Mouse (Mus musculus) cerebellum, adult 2 months (tissue): ENCODE measurements around the gene Tgoln1. TPM values are rescaled to one million over a fixed set of nuclear protein-coding genes. Genes with fewer than 3 reads are reported as not detected.
A peak's percentile ranks its signal among the peaks of the same experiment; 100 is the strongest.

ENCODE experiments used
- DNase-seq, 2 experiments: peaks; one replicate each; pipeline ENCODE4 v3.0.0; 2021
- H3K27ac ChIP-seq: fragments of 200-500 bp; 2 replicates; pipeline ENCODE4 v1.5.1; 2012; ENCODE audit warnings: low read length, control low read depth, inconsistent platforms; ENCODE audit not compliant: insufficient read depth
- H3K27me3 ChIP-seq: fragments of 200-500 bp; 2 replicates; pipeline ENCODE4 v1.6.1; 2012; ENCODE audit warnings: inconsistent platforms, mild to moderate bottlenecking, low read length, moderate library complexity; ENCODE audit not compliant: control insufficient read depth, insufficient read depth
- H3K4me1 ChIP-seq: fragments of 200-500 bp; 2 replicates; pipeline ENCODE4 v1.6.1; 2011; ENCODE audit warnings: low read length; ENCODE audit not compliant: control insufficient read depth, insufficient read depth
- H3K4me3 ChIP-seq: fragments of 200-500 bp; replicated peaks from 2 replicates; pipeline ENCODE3; 2011; ENCODE audit warnings: mild to moderate bottlenecking, low read depth, low read length, control low read depth; ENCODE audit not compliant: insufficient read depth
- CTCF ChIP-seq: fragments of 200-500 bp; IDR thresholded peaks from 2 replicates; pipeline ENCODE4 v1.5.1; 2011; ENCODE audit warnings: low read depth, mild to moderate bottlenecking, control low read depth, low read length, moderate library complexity, borderline replicate concordance; ENCODE audit not compliant: insufficient read depth
- POLR2A ChIP-seq: fragments of 200-500 bp; IDR thresholded peaks from 2 replicates; pipeline ENCODE4 v1.6.1; 2011; ENCODE audit warnings: low read length, control low read depth, borderline replicate concordance; ENCODE audit not compliant: insufficient read depth
- WGBS: fragments of 180-500 bp; shearing (Covaris S2); methylation state at CpG from one replicate; pipeline ENCODE4 v1.1.7; 2018; 5-methylcytosine and 5-hydroxymethylcytosine counted together
- polyA plus RNA-seq: library from polyadenylated mRNA; depleted of rRNA; stranded (reverse); fragments of >200 nt; gene quantifications from 2 replicates; pipeline ENCODE4 v1.2.3, GENCODE M21; 2012

Tgoln1 gene
- polyA plus RNA-seq, 1 experiment = 96.8 TPM

DNA sequence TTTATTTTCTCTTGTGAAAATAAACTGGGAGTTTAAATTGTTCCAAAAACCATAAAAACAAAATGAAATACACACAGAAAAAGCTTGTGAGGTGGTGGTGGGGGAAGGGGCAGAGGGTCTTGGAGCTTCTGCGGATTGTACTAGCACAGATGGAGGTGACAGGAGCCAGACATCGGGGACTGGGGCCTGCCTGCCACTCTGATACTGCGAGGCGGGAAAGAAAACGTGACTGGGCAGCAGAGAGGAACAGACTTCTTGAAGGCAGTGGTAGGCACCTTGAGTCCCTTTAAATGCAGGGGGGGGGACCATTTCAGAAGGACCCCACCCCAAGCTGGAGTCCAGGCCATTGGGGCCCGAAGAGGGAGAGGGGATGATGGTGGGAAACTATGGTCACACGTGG is 9.6 kb upstream of the Tgoln1 start:
- no peak for TF ChIP-seq CTCF
- no peak for TF ChIP-seq POLR2A
- Histone ChIP-seq H3K4me3 (no peak overlapping the region), H3K27ac (no peak overlapping the region), H3K4me1 (peaks cover 10% of the 10 kb centered on the region), H3K27me3 (no peaks in the 10 kb centered on the region)
- 39% methylated on average over 7 of the region's 7 CpGs for WGBS
- DNase-seq = no peak

DNA sequence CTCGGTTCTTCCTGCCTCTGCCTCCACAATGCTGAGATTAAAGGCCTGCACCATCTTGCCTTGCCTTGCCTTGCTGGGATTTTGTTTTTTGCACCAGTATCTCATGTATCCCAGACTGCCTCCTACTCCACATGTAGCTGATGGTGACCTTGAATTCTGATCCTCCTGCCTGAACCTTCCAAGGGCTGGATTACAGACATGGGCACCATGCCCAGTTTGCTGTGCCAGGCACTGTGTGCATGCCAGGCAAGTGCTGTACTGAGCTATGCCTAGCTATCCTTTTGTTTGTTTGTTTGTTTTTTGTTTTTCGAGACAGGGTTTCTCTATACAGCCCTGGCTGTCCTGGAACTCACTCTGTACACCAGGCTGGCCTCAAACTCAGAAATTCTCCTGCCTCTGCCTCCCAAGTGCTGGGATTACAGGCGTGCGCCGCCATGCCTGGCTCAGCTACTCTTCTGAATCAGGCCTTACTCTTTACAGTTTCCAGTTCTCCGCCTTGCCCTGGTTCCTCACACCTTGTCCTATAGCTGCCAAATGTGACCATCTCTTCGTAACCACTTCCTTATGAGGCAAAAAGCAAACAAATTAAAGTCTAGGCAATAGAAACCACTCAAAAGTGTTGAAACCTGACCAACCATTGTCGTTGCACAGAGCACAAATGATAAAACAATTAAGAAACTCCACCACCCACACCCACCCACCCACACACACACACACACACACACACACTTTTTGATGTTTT is 7.0 kb upstream of the Tgoln1 start:
- TF ChIP-seq CTCF (no peak), POLR2A (no peak)
- Histone ChIP-seq H3K27me3 (no peaks in the 10 kb centered on the region), H3K4me1 (no peaks in the 10 kb centered on the region; the same call in 1 of the 2 replicates), H3K27ac (no peak overlapping the region), H3K4me3 (no peak overlapping the region)
- WGBS = 86% methylated on average over 8 of the region's 8 CpGs
- DNase-seq = no peak

- no peaks in the 10 kb centered on the region; the same call in 1 of the 2 replicates for H3K4me1 ChIP-seq
- DNase-seq = no peak
- H3K27ac ChIP-seq = no peak overlapping the region
- H3K27me3 ChIP-seq = no peaks in the 10 kb centered on the region
- no peak for TF ChIP-seq CTCF
- no peak for TF ChIP-seq POLR2A
- no peak overlapping the region for H3K4me3 ChIP-seq
- 39% methylated on average over 3 of the region's 3 CpGs for WGBS
Observed at GRCm38 (mm10) chr6:72622917-72623316, 6.1 kb upstream of the Tgoln1 start.

GRCm38 (mm10) chr6:72620920-72621319 is 4.1 kb upstream of the Tgoln1 start:
- H3K4me3 ChIP-seq = no peak overlapping the region
- 86% methylated on average over 5 of the region's 5 CpGs for WGBS
- no peaks in the 10 kb centered on the region for H3K4me1 ChIP-seq
- TF ChIP-seq POLR2A (no peak), CTCF (no peak)
- no peak overlapping the region for H3K27ac ChIP-seq
- no peak for DNase-seq
- no peaks in the 10 kb centered on the region for H3K27me3 ChIP-seq

GRCm38 (mm10) chr6:72619734-72620532 is 3.1 kb upstream of the Tgoln1 start:
- TF ChIP-seq CTCF (no peak), POLR2A (no peak)
- no peak for DNase-seq
- no peaks in the 10 kb centered on the region for H3K27me3 ChIP-seq
- peaks cover 3% of the 10 kb centered on the region; the same call in 1 of the 2 replicates for H3K4me1 ChIP-seq
- H3K4me3 ChIP-seq = no peak overlapping the region
- WGBS = 63% methylated on average over 12 of the region's 12 CpGs
- no peak overlapping the region for H3K27ac ChIP-seq

DNA sequence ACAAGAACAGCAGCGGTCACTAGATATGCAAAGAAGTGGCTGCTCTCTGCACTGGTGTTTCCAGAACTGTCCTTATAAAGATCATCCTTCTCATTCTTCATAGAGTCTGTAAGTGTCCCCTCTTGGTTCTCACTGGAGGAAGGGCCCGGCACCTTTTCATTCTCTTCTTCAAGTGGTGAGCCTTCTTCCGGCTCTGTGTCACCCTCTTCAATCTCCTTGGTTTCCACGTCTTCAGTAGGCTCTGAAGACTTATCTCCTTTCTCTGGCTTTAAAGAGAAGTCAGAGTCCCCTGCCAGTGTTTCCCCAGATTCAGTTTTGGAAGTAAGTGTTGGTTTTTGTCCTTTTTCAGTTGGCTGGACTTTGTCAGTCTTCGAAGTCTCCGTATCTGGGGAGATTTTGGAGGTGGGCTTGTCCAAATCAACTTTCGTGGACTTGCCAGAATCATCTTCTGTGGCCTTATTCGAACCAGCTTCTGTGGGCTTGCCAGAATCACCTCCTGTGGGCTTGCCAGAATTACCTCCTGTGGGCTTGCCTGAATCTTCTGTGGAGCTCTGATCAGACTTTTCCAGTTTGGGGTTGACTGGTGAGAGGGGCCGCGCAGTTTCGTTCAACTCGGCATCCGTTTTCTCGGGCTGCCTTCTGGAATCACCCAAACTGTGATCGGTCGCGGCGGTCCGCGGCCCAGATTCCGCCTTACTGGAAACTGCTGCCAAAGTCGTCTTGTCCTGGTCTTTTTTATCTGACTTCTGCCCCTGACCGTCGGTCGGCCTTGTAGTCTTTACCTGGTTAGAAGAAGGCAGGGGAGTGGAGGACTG is 1.0 kb downstream of the Tgoln1 start:
- no peak for TF ChIP-seq POLR2A
- no peak for TF ChIP-seq CTCF
- H3K27ac ChIP-seq = no peak overlapping the region
- 18% methylated on average over 25 of the region's 25 CpGs for WGBS

DNA sequence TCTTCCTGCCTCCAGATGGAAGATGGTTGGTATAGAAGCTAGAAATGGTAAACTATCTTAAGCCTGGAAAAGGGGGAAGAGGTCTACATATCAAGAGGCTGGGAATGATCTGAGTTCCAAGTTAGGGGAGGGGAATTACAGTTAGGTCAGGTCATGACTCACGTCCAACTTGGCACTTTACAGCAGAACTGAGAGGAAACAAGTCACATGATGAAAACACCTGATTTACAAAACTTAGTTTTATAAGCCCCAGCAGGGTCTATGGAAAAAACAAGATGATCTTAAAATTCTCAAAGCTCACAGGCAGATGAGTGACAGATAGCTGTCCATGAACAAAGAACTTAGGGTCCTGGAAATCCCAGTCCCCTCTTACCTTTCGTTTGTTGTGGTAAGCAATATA is 1.6 kb downstream of the Tgoln1 start:
- Histone ChIP-seq H3K4me1 (peaks cover 4% of the 10 kb centered on the region; the same call in 1 of the 2 replicates), H3K4me3 (peak overlapping the region; percentile 80), H3K27ac (no peak overlapping the region), H3K27me3 (no peaks in the 10 kb centered on the region)
- 39% methylated on average over 2 of the region's 2 CpGs for WGBS
- no peak for DNase-seq
- TF ChIP-seq POLR2A (no peak), CTCF (no peak)

More for the DNA sequence above, 1.0 kb downstream of the Tgoln1 start:
- H3K4me1 ChIP-seq = peaks cover 4% of the 10 kb centered on the region; the same call in 1 of the 2 replicates
- no peaks in the 10 kb centered on the region for H3K27me3 ChIP-seq
- DNase-seq = peak; percentile 32 to 38
- peak overlapping the region; percentile 80 for H3K4me3 ChIP-seq
